Mouse (Mus musculus) heart, postnatal 0 days (tissue): ENCODE data around the gene Hspa12a.

ENCODE experiments used
- CTCF ChIP-seq: IDR thresholded peaks from 2 replicates; pipeline ENCODE4 v1.5.1; 2016; ENCODE audit warnings: antibody characterized with exemption, control low read depth, low read depth
- EP300 ChIP-seq: IDR thresholded peaks from 2 replicates; pipeline ENCODE4 v1.6.1; 2016; ENCODE audit warnings: antibody characterized with exemption, low read depth

- TF ChIP-seq EP300 (no peak), CTCF (no peak)
Measured at GRCm38 (mm10) chr19:58978401-58979171, 35.1 kb upstream of the Hspa12a start.
